Mouse (Mus musculus): ENCODE measurements around the gene Cdk4. TPM values are rescaled to one million over a fixed set of nuclear protein-coding genes. Genes with fewer than 3 reads are reported as not detected.

Gene Cdk4
- polyA plus RNA-seq, 1 experiment from 2014 or later = 293 TPM

DNA sequence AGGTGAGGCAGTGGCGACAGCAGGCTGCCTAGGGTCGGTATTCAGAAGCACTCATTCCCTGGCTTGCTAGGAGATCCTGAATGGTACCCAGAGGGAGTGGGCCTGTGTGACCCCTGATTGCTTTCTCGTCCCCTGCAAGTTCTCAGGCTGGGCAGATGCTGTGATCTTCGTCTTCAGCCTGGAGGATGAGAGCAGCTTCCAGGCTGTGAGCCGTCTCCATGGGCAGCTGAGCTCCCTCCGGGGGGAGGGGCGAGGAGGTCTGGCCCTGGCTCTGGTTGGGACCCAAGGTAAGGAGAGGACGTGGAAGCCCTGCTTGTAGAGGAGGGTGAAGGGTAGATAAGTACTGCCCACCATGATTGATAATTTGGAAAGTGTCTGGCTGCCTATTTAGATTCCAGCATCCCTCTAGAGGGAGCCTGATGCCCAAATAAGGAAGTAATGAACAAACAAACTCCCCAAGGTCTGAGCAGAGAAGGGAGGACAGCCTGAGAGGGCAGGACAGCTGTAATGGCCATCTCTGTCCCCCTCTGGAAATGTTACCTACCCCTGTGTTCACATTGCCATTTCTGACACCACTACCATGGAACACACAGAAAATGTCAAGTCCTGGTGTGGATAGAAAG, 20.1 kb downstream of the Cdk4 start:
- Histone ChIP-seq H3K4me2 (ENCODE audit: low read depth, low read length) (no peak overlapping the region), H3K36me3 (ENCODE audit: control insufficient read depth, insufficient read depth) (no peaks in the 10 kb centered on the region), H3K27me3 (ENCODE audit: control insufficient read depth, insufficient read depth, low read depth, low read length) (peaks cover 30% of the 10 kb centered on the region), H3K27ac (ENCODE audit: low read length) (no peak overlapping the region), H3K4me3 (ENCODE audit: low read depth, low read length) (no peak overlapping the region), H3K9ac (ENCODE audit: low read depth, low read length) (no peak overlapping the region), H3K9me3 (replicated peaks; ENCODE audit: control insufficient read depth, low read length) (no peaks in the 10 kb centered on the region), H3K4me1 (ENCODE audit: control insufficient read depth, low read depth, low read length) (peaks cover 7% of the 10 kb centered on the region)
- no peak for ATAC-seq (ENCODE audit: low read depth)
- WGBS (ENCODE audit: insufficient replicate concordance) = 58% methylated on average over 8 of the region's 8 CpGs

DNA sequence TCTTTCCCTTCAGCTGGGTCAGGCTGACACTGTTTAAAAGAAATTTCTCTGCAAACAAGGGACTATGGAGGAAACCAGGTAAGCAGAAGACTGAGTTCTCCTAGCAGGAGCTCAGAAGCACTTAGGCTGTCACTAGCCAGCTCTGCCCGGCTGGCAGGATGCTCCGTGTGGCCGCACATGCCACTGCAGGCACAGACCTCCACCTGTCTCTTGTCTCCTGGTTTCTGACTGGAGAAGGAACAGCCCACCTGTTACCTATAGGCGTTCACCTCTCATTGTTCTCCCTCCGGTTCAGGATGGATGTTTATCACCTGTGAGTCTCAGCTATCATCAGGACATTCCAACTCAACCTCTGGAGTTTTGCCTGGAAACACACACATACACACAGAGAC, 20.6 kb downstream of the Cdk4 start:
- H3K9ac ChIP-seq (ENCODE audit: low read depth, low read length) = no peak overlapping the region
- H3K4me1 ChIP-seq (ENCODE audit: control insufficient read depth, low read depth, low read length) = peaks cover 7% of the 10 kb centered on the region
- no peaks in the 10 kb centered on the region for H3K36me3 ChIP-seq (ENCODE audit: control insufficient read depth, insufficient read depth)
- 71% methylated on average over 5 of the region's 5 CpGs for WGBS (ENCODE audit: insufficient replicate concordance)
- no peaks in the 10 kb centered on the region for H3K9me3 ChIP-seq (replicated peaks; ENCODE audit: control insufficient read depth, low read length)
- H3K4me3 ChIP-seq (ENCODE audit: low read depth, low read length) = no peak overlapping the region
- H3K27me3 ChIP-seq (ENCODE audit: control insufficient read depth, insufficient read depth, low read depth, low read length) = peaks cover 26% of the 10 kb centered on the region
- H3K4me2 ChIP-seq (ENCODE audit: low read depth, low read length) = no peak overlapping the region
- H3K27ac ChIP-seq (ENCODE audit: low read length) = no peak overlapping the region
- no peak for ATAC-seq (ENCODE audit: low read depth)

DNA sequence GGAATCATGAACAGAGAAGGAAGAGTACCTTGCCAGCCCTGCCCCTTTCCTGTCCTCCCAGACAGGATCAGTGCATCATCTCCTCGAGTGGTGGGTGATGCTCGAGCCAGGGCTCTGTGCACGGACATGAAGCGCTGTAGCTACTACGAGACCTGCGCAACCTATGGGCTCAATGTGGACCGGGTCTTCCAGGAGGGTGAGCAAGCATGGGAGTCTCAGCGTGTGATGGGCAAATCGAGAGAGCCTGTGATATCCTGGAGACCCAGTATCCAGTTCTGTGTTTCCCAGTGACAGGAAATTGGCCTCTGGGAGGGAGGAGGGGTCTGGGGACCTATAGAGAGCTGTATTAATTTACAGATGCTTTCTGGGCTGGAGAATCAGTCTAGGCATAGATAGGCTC, 21.7 kb downstream of the Cdk4 start:
- WGBS (ENCODE audit: insufficient replicate concordance) = 80% methylated on average over 9 of the region's 9 CpGs
- no peak overlapping the region for H3K4me2 ChIP-seq (ENCODE audit: low read depth, low read length)
- H3K9me3 ChIP-seq (replicated peaks; ENCODE audit: control insufficient read depth, low read length) = no peaks in the 10 kb centered on the region
- no peaks in the 10 kb centered on the region for H3K36me3 ChIP-seq (ENCODE audit: control insufficient read depth, insufficient read depth)
- peaks cover 4% of the 10 kb centered on the region; the same call in 1 of the 2 replicates for H3K4me1 ChIP-seq (ENCODE audit: control insufficient read depth, low read depth, low read length)
- H3K9ac ChIP-seq (ENCODE audit: low read depth, low read length) = no peak overlapping the region
- H3K27me3 ChIP-seq (ENCODE audit: control insufficient read depth, insufficient read depth, low read depth, low read length) = peaks cover 15% of the 10 kb centered on the region
- H3K27ac ChIP-seq (ENCODE audit: low read length) = no peak overlapping the region
- H3K4me3 ChIP-seq (ENCODE audit: low read depth, low read length) = no peak overlapping the region
- ATAC-seq (ENCODE audit: low read depth) = no peak

DNA sequence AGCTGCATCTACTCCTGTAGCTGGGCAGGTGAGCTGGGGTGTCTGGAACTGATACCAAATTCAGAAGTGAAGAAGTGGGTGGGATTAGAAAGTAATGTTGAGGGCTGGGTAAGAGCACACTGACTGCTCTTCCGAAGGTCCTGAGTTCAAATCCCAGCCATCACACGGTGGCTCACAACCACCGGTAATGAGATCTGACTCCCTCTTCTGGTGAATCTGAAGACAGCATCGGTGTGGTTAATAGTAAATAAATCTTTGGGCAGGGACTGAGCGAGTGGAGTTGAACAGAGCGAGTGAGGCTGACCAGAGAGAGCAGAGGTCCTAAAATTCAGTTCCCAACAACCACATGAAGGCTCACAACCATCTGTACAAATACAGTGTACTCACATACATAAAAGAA, 22.3 kb downstream of the Cdk4 start:
- H3K9me3 ChIP-seq (replicated peaks; ENCODE audit: control insufficient read depth, low read length) = no peaks in the 10 kb centered on the region
- H3K9ac ChIP-seq (ENCODE audit: low read depth, low read length) = no peak overlapping the region
- H3K4me1 ChIP-seq (ENCODE audit: control insufficient read depth, low read depth, low read length) = peaks cover 4% of the 10 kb centered on the region; the same call in 1 of the 2 replicates
- peaks cover 11% of the 10 kb centered on the region for H3K27me3 ChIP-seq (ENCODE audit: control insufficient read depth, insufficient read depth, low read depth, low read length)
- no peak overlapping the region for H3K4me3 ChIP-seq (ENCODE audit: low read depth, low read length)
- H3K27ac ChIP-seq (ENCODE audit: low read length) = no peak overlapping the region
- no peak for ATAC-seq (ENCODE audit: low read depth)
- no peaks in the 10 kb centered on the region for H3K36me3 ChIP-seq (ENCODE audit: control insufficient read depth, insufficient read depth)
- 67% methylated on average over 6 of the region's 6 CpGs for WGBS (ENCODE audit: insufficient replicate concordance)
- no peak overlapping the region for H3K4me2 ChIP-seq (ENCODE audit: low read depth, low read length)

- peaks cover 3% of the 10 kb centered on the region for H3K36me3 ChIP-seq (ENCODE audit: control insufficient read depth, insufficient read depth)
- ATAC-seq (ENCODE audit: low read depth) = no peak
- H3K4me3 ChIP-seq (ENCODE audit: low read depth, low read length) = no peak overlapping the region
- 57% methylated on average over 57 of the region's 57 CpGs for WGBS (ENCODE audit: insufficient replicate concordance)
- H3K4me1 ChIP-seq (ENCODE audit: control insufficient read depth, low read depth, low read length) = peaks cover 11% of the 10 kb centered on the region
- peaks cover 14% of the 10 kb centered on the region for H3K27me3 ChIP-seq (ENCODE audit: control insufficient read depth, insufficient read depth, low read depth, low read length)
- H3K9me3 ChIP-seq (replicated peaks; ENCODE audit: control insufficient read depth, low read length) = no peaks in the 10 kb centered on the region
- H3K9ac ChIP-seq (ENCODE audit: low read depth, low read length) = no peak overlapping the region
- H3K4me2 ChIP-seq (ENCODE audit: low read depth, low read length) = no peak overlapping the region; the same call in 1 of the 2 replicates
- no peak overlapping the region for H3K27ac ChIP-seq (ENCODE audit: low read length)
Observed at GRCm38 (mm10) chr10:127090560-127091411, 27.5 kb downstream of the Cdk4 start.

DNA sequence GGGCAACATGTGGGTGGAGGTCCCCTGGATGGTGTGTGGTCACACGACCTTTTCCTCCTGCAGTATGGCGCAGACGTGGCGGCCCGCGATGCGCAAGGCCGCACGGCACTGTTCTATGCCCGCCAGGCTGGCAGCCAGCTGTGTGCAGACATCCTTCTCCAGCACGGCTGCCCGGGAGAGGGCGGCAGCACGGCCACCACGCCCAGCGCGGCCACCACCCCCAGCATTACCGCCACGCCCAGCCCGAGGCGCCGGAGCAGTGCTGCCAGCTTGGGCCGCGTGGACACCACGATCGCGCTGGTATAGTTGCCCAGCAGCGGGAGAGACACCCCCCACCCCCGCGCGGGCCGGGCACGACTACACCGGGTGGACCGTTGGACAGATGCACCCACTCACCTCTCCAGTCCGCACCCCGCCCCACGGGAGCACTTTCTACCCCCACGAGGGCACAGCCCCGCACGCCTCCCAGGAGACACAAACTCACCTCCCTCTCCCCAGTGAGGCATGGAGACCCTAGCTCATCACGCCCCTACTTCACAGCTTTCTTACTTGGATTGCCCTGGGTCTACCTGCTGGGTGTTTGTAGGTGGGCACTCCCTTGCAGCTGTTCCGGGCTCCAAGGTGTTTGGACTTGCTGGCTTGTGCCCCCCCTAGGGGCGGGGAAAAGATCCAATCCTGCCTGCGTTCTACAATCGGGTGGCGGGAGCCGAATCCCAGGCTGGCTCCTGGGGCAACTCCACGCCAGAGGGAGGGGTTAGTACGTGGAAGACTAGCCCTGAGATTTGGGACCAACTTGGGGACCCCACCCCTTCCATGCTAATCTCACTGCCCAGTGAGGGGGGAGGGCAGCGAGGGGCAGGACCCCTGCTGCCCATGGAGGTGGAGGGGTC, 28.4 kb downstream of the Cdk4 start:
- Histone ChIP-seq H3K9me3 (replicated peaks; ENCODE audit: control insufficient read depth, low read length) (no peaks in the 10 kb centered on the region), H3K4me3 (ENCODE audit: low read depth, low read length) (no peak overlapping the region), H3K9ac (ENCODE audit: low read depth, low read length) (no peak overlapping the region), H3K4me1 (ENCODE audit: control insufficient read depth, low read depth, low read length) (peaks cover 11% of the 10 kb centered on the region), H3K27ac (ENCODE audit: low read length) (no peak overlapping the region), H3K36me3 (ENCODE audit: control insufficient read depth, insufficient read depth) (peaks cover 7% of the 10 kb centered on the region), H3K27me3 (ENCODE audit: control insufficient read depth, insufficient read depth, low read depth, low read length) (peaks cover 14% of the 10 kb centered on the region), H3K4me2 (ENCODE audit: low read depth, low read length) (no peak overlapping the region)
- no peak for ATAC-seq (ENCODE audit: low read depth)
- WGBS (ENCODE audit: insufficient replicate concordance) = 69% methylated on average over 51 of the region's 51 CpGs

GRCm38 (mm10) chr10:127092742-127093141, 29.4 kb downstream of the Cdk4 start:
- ATAC-seq (ENCODE audit: low read depth) = no peak
- Histone ChIP-seq H3K27ac (ENCODE audit: low read length) (no peak overlapping the region), H3K9ac (ENCODE audit: low read depth, low read length) (no peak overlapping the region), H3K9me3 (replicated peaks; ENCODE audit: control insufficient read depth, low read length) (no peaks in the 10 kb centered on the region), H3K4me3 (ENCODE audit: low read depth, low read length) (no peak overlapping the region), H3K4me1 (ENCODE audit: control insufficient read depth, low read depth, low read length) (peaks cover 11% of the 10 kb centered on the region), H3K4me2 (ENCODE audit: low read depth, low read length) (no peak overlapping the region), H3K27me3 (ENCODE audit: control insufficient read depth, insufficient read depth, low read depth, low read length) (peaks cover 14% of the 10 kb centered on the region), H3K36me3 (ENCODE audit: control insufficient read depth, insufficient read depth) (peaks cover 7% of the 10 kb centered on the region)
- 26% methylated on average over 4 of the region's 4 CpGs for WGBS (ENCODE audit: insufficient replicate concordance)

GRCm38 (mm10) chr10:127094382-127094802, 31.1 kb downstream of the Cdk4 start:
- 58% methylated on average over 7 of the region's 7 CpGs for WGBS (ENCODE audit: insufficient replicate concordance)
- no peak for ATAC-seq (ENCODE audit: low read depth)

More at GRCm38 (mm10) chr10:127094382-127094802, 31.1 kb downstream of the Cdk4 start:
- Histone ChIP-seq H3K9ac (ENCODE audit: low read depth, low read length) (no peak overlapping the region), H3K4me1 (ENCODE audit: control insufficient read depth, low read depth, low read length) (peaks cover 11% of the 10 kb centered on the region), H3K4me2 (ENCODE audit: low read depth, low read length) (no peak overlapping the region), H3K4me3 (ENCODE audit: low read depth, low read length) (no peak overlapping the region), H3K9me3 (replicated peaks; ENCODE audit: control insufficient read depth, low read length) (no peaks in the 10 kb centered on the region), H3K36me3 (ENCODE audit: control insufficient read depth, insufficient read depth) (peaks cover 17% of the 10 kb centered on the region), H3K27me3 (ENCODE audit: control insufficient read depth, insufficient read depth, low read depth, low read length) (peaks cover 14% of the 10 kb centered on the region), H3K27ac (ENCODE audit: low read length) (no peak overlapping the region)
